Mouse (Mus musculus) MEL (cell line): Measurements from ENCODE around the gene Cep78.

Experiments
- BHLHE40 ChIP-seq: IDR thresholded peaks from 2 replicates; pipeline ENCODE4 v1.6.1; 2012; ENCODE audit warnings: low read depth, mild to moderate bottlenecking, inconsistent platforms, low read length, improper control_type of control experiment, borderline replicate concordance
- CTCF ChIP-seq, 3 experiments: IDR thresholded peaks in 2 of 3; conservative IDR thresholded peaks in 1 of 3; 2 replicates each; pipeline ENCODE4 v1.5.1; 2011 to 2012; ENCODE audit warnings: low read length in 3 of 3, low read depth in 2 of 3, mild to moderate bottlenecking in 2 of 3, improper control_type of control experiment in 1 of 3, inconsistent platforms in 1 of 3, mixed read lengths in 1 of 3, moderate library complexity in 1 of 3; ENCODE audit not compliant: control insufficient read depth in 1 of 3, insufficient read depth in 1 of 3, poor library complexity in 1 of 3, severe bottlenecking in 1 of 3
- E2F4 ChIP-seq: IDR thresholded peaks from 2 replicates; pipeline ENCODE4 v1.6.1; 2011; ENCODE audit warnings: low read depth, low read length, improper control_type of control experiment, borderline replicate concordance
- HCFC1 ChIP-seq: IDR thresholded peaks from 2 replicates; pipeline ENCODE4 v1.6.1; 2012; ENCODE audit warnings: low read depth, mild to moderate bottlenecking, inconsistent platforms, low read length, improper control_type of control experiment, moderate library complexity
- MXI1 ChIP-seq: IDR thresholded peaks from 2 replicates; pipeline ENCODE4 v1.6.1; 2011; ENCODE audit warnings: mild to moderate bottlenecking, low read depth, low read length, improper control_type of control experiment
- POLR2AphosphoS5 ChIP-seq: IDR thresholded peaks from 2 replicates; pipeline ENCODE4 v1.6.1; 2012; ENCODE audit warnings: low read depth, borderline replicate concordance, mild to moderate bottlenecking, inconsistent platforms, low read length, moderate library complexity, mixed read lengths
- TBP ChIP-seq: IDR thresholded peaks from 2 replicates; pipeline ENCODE4 v1.8.0; 2011; ENCODE audit warnings: low read depth, low read length, improper control_type of control experiment
- USF2 ChIP-seq, 2 experiments: IDR thresholded peaks; 2 replicates each; pipeline ENCODE4 v1.6.1; 2011 to 2012; ENCODE audit warnings: improper control_type of control experiment in 2 of 2, low read length in 2 of 2, borderline replicate concordance in 1 of 2, inconsistent platforms in 1 of 2, low read depth in 1 of 2, mild to moderate bottlenecking in 1 of 2; ENCODE audit not compliant: insufficient read depth in 1 of 2

DNA sequence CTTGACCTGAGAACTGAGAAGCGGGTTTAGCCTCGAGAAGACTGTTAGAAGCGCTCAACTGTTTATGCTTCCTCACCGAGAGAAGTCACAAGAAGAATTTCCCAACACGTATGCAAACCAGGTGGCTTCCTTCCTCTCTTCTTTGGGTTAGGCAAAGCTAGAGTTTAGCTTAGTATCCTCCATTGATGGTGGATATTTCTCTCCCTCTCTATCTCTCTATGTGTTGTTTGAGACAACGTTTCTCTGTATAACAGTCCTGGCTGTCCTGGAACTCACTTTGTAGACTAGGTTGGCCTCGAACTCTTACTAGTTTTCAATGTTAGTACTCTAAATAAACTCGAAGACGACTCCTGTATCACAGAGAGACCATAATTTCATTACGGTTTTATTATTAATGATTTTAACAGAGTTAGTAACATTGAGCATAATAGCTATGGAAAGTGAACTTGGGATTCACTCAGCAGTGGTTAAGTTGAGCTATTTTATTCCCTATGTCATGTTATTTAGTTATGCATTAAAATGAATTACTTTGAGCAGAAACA lies 454 bp upstream of the Cep78 start:
- TF ChIP-seq MXI1 (no peak), CTCF (IDR thresholded peaks at IDR 0.05 in 2 of 3, conservative IDR thresholded peaks at IDR 0.05 in 1 of 3; ENCODE audit: control insufficient read depth in 1 of 3, insufficient read depth in 1 of 3, low read depth in 2 of 3, low read length in 3 of 3, poor library complexity in 1 of 3, severe bottlenecking in 1 of 3) (no peak), HCFC1 (no peak), TBP (peak; percentile 80), POLR2AphosphoS5 (no peak), BHLHE40 (no peak), USF2 (IDR thresholded peaks at IDR 0.05; ENCODE audit: borderline replicate concordance in 1 of 2, insufficient read depth in 1 of 2, low read depth in 1 of 2, low read length in 2 of 2) (no peak), E2F4 (no peak)
